Mouse (Mus musculus): ENCODE measurements around the gene 1700021F05Rik. TPM values are rescaled to one million over a fixed set of nuclear protein-coding genes. Genes with fewer than 3 reads are reported as not detected.

The 1700021F05Rik gene
- total RNA-seq (2023): 10 to 100 TPM; 11.8 to 16.9 TPM

DNA sequence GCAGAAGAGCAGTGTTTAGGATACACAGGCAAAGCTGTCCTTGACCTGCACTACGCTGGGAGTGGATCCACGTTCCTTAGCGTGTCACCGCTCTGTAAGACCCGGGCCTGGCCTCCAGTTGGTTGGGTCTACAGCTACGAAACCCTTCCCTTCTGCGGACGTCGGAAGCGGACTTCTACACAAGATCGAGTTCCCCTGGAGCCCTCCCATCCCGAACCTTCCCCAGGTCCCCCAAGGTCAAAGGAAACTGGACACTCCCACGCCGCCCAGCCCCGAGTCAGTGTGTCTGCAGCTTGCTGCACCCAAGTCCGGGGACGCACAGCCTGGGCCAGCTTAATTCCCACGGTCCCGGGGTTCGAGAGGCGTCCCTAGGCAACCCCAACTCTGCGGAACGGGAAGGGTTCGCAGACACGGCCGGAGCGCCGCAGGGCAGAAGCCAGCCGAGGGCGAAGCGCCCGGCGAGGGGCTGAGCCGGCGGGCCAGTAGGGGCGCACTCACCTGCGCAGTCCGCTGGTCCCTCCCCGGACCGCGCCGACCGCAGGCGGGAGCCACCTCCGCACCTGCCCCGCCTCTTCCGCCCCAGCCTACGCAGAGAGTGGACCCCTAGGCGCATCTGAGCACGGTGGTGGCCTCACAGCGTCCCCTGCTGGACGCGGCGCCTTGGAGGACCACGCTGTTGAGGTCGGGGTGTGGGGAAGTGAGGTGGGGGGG is at the start of gene 1700021F05Rik:
TSS of gene 1700021F05Rik (minus strand) at position 553 of the 711 bp plus-strand sequence.

GRCm38 (mm10) chr10:43577997-43578331 is 37.2 kb upstream of the 1700021F05Rik start, which contains the start of gene Cd24a:
Cd24a (plus strand) TSS chr10:43578284.

DNA sequence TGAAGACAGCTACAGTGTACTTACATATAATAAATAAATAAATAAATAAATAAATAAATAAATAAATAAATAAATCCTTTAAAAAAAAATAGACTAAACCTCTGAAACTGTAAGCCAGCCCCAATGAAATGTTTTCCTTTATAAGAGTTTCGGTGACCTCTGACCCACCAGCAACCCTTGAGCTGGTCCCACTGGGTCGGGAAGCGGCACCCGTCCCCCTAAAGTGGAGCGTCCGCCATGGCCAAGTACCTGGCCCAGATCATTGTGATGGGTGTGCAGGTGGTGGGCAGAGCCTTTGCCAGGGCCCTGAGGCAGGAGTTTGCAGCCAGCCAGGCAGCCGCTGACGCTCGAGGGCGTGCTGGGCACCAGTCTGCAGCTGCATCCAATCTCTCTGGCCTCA is 16.9 kb downstream of the 1700021F05Rik start, which contains the start of gene Gm9803:
TSS of gene Gm9803 (plus strand) at position 154 of the 400 bp plus-strand sequence.

DNA sequence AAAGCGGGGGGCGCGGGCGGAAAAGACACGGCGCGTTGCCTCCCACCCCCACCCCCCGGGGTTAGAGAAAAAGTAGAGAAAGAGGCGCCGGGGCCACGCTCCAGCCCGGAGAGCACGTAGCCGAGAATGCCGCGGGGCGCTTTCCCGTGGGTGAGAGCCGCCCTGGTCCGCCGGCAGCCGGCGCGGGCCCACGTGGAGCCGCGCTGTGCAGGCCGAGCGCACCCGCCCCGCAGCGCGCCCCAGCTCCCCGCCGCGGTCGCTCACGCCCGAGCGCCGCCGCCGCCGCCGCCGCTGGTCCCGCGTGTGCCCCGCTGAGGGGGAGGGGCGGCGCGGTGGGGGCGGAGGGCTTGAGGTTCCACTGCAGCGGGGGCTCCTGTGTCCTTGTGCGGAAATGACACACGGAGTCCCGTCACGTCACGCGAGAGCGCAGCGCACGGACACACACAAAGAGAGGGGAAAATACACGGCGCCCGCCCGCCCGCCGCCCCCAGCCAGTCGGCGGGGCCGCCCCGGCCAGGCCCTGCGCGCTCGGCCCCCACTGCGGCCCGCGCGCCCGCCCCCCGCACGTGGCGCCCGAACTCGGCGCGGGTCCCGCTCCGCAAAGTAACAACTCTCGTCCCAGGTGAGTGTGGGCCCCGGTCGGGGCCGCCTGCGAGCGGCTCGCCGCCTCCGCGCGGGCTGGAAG is 61.9 kb downstream of the 1700021F05Rik start, which contains the start of gene Bend3:
TSS of gene Bend3 (plus strand) at position 81 of the 685 bp plus-strand sequence.

Other genes starting within 250 kb of the 1700021F05Rik start
- 10 to 100 TPM in 1 of 2 experiments, 1 to 10 TPM in 1; 8.3 to 12.3 TPM for gene Bend3, start 62.2 kb downstream of the 1700021F05Rik start, total RNA-seq (2023)
- gene Gm9803, start 16.9 kb downstream of the 1700021F05Rik start, total RNA-seq (2023): 1 to 10 TPM in 1 of 2 experiments, not detected in 1; 4.7 TPM
- 100 to 1,000 TPM; 659 to 682 TPM for gene Cd24a, start 37.3 kb upstream of the 1700021F05Rik start, total RNA-seq (2023)

All from B cell, adult 67 days (primary cell).